In the genomic region with DNA sequence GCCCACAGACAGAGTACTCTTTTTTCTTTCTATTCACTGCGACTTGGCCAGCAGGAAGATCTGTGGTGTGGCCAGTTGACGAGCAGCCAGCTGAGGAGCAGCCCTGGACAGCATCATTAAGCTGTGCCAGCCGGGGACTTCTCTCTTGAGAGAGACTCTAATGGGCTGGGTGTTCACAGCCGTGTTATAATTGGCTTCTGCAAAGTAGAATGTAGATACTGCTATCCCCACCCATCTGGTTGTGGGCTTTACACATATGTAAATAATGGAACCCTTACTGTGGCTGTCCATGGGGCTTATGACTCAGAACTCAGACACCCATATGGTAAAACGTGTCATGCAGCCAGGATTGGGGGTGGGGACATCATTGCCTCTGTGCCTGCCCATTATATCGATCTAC, we compare ENCODE assay signal across 8 mouse cellular contexts.
DNase-seq lines count a peak whose midpoint lies in the region; ATAC-seq lines count a peak whose summit lies in the region.

No protein-coding gene starts in this region.

- H3K4me3 ChIP-seq in forebrain, embryonic 15.5 days = no peak overlapping the region

- peaks cover 5% of the 10 kb centered on the region; the same call in 1 of the 2 replicates for H3K4me1 ChIP-seq in forebrain, embryonic 15.5 days

- DNase-seq in heart, adult 11 months = peak; percentile 91
- DNase-seq in heart, adult 9 months (ENCODE audit: low spot score in 2 of 2) = no peak
- DNase-seq in layer of hippocampus, postnatal 36 days = peak; percentile 57 to 62
- peak; percentile 29 to 39 for DNase-seq in right cerebral cortex, postnatal 36 days (ENCODE audit: low spot score in 2 of 2)
- no peak for DNase-seq in adrenal gland, postnatal 25 days
- DNase-seq in adrenal gland, adult 8-10 months = no peak
- no peak for DNase-seq in B cell, adult 2 months

- no peaks in the 10 kb centered on the region for H3K27me3 ChIP-seq in forebrain, embryonic 15.5 days

- no peak overlapping the region for H3K9ac ChIP-seq in forebrain, embryonic 15.5 days (replicated peaks)

- no peak overlapping the region for H3K4me2 ChIP-seq in forebrain, embryonic 15.5 days (replicated peaks)

- no peaks in the 10 kb centered on the region for H3K9me3 ChIP-seq in forebrain, embryonic 15.5 days

- no peak overlapping the region for H3K27ac ChIP-seq in forebrain, embryonic 15.5 days (replicated peaks)

- ATAC-seq in forebrain, embryonic 15.5 days (replicated peaks) = peak; percentile 97

- WGBS in forebrain, embryonic 15.5 days = 21% methylated on average over 6 of the region's 6 CpGs

- no peaks in the 10 kb centered on the region for H3K36me3 ChIP-seq in forebrain, embryonic 15.5 days

Comparison
In these comparisons a context has a peak if more than half of its experiments do, and no peak if none do; other contexts are left out.
1. DNase-seq: peak in heart, adult 11 months (single experiment), layer of hippocampus, postnatal 36 days (2 of 2) and right cerebral cortex, postnatal 36 days (2 of 2); none in heart, adult 9 months (0 of 2), adrenal gland, postnatal 25 days (single experiment), adrenal gland, adult 8-10 months (single experiment) and B cell, adult 2 months (0 of 2).